Mouse (Mus musculus) right cerebral cortex, postnatal 14 days (tissue): Measurements from ENCODE around the gene Hivep3.

ENCODE experiments used
- DNase-seq: peaks from one replicate; pipeline ENCODE4 v3.0.0; 2022

Gene Hivep3

GRCm38 (mm10) chr4:120063353-120064124 lies 330.0 kb downstream of the Hivep3 start:
- no peak for DNase-seq

DNA sequence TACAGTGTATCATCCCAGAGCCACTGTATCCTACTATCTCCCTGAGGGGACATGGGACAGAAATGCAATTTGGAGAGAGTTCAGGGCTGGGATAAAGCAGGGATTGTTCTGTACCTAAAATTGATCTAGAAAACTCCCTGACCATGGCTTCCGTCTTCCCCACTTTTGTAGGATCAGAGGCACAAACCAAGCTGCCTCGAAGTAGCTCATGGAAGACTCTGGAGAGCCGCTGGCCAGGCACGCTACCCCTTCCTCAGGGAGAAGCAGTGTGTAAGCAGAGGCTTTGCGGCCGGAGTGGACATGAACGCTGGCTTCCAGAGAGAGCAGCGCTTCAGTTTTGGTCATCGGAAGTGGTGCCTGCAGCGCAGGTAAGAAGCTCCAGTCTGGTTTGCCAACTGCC lies 331.1 kb downstream of the Hivep3 start, which contains the start of gene AL607142.1:
AL607142.1 (plus strand) TSS at position 301 of the 400 bp plus-strand sequence.
- DNase-seq, result no peak

DNA sequence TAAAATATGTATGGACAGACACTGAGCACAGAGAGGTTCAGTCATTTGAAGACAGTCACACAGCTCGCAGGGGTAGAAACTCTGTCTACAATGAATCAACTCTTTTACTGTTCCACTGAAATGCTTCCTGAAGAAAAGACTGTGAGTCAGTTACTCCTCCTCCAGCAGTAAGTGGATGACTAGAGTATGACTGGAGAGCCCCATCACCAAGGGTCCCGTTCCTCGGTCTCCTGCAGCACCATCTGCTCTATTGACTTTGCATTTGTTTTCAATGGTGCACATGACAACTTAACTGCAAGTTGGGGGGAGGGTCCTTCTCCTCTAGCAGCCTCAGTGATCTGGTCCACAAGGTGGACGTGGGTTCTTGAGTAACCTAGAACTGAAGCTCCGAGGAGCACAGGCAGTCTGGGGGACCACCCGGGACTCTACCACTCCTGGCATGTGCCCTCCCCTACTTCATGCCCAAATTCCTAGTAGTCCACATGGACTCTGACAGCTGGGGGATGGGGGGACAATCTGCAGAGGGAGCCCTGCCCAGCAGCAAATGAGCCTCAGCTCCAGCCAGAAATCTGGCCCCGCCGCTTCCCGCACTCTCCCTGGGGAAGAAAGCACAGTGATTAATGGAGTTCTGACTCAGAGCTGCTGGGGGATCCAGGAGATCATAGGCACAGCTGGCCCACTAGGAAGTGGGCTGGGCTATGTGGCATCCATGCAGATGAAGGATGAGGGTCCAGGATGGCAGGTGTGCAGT lies 333.4 kb downstream of the Hivep3 start:
- no peak for DNase-seq

DNA sequence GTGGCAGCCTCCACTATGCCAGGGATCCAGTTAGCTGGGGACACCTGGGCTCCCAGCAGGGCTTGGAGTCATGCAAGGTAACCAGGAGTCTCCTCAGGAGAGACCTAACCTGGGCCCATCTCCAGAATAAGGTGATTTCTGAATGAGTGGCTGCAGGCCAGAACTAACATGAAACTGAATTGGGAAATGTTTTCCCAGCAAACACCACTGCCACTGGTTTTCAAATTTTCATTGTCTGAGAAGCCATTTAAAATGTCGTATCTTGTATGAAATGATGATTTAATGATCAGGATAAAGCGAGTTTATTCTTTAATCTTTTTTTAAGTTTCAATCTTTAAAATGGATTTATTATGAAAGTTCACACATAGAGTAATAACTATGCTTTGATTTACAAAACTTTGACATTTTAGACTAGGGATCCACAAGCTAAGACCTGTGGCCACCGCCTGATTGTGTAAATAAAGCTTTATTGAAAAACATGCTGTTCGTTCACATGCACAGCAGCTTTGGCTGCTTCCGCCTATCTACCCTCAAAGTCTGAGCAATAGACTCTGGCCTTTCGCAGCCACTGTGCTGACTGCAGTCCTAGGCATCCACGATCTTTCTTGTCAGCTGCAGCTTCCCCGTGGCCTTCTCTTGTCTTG lies 334.1 kb downstream of the Hivep3 start:
- DNase-seq, result no peak

DNA sequence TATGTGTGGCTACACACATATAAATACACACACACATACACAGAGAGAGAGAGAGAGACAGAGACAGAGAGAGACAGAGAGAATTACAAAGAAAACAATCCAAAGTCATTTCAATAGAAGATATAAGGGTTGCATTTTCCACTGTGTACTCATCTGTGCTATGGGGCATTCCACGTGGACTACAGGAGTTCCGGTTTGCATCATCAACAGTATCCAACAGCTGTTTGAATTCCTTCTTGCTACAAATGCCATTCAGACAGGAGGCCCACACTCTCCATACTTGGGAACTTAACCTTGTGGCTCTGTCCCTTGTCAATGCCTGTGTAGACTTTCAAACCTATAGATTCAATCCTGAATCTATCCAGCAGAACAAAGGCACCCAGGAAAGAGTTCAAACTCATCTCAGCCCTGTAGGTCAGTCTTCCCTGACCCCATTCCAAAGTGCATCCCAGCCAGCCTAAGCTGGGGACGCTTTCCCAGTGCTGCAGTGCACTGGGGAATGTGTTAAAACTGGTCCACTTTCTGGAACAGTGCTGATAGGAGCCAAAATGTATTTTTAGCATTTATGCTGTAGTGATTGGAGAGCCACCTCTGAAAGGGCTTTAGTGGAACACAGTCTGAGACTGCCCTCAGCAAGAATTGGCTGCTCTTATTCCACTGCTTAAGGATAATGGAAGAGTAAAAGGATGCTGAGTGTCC lies 335.4 kb downstream of the Hivep3 start:
- DNase-seq, result no peak

DNA sequence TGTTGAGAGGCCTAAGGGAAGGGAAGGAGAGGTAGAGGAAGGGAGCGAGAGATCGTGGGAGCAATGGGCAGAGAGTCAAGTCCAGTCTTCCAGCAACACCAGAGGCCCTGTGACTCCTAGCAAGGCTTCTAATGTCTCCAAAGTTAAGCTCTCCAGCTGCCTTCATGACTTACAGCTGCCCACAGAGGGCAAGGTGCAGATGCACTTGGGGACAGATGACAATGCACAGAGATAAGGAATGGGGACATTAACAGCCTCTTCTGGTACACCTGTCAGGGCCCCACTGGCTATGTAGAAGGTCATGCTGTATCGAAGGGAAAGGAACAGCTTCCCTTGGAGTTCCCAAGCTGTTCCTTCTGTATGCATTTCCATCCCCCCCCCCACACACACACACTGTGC lies 336.0 kb downstream of the Hivep3 start:
- DNase-seq, result no peak

DNA sequence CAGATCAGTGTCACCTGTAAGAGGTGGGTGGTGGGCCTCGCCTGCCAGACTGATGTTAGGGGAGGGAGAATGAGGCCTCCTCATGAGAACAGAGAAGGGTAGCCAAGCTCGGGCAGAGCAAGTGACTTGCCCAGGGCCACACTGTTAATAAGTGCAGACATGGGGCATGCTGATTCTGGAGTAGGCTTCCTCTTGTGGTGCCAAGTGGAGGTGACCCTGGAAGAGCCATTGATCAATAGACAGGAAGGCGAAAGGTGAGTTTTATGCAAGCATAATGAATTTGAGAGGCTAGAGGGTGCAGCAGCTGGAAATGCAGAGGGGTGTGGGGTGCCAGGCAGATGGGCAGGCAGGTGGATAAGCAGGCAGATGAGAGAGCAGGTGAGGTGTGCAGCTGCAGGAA lies 337.8 kb downstream of the Hivep3 start:
- DNase-seq, result no peak

GRCm38 (mm10) chr4:120071842-120072507 lies 338.4 kb downstream of the Hivep3 start:
- DNase-seq, result no peak

DNA sequence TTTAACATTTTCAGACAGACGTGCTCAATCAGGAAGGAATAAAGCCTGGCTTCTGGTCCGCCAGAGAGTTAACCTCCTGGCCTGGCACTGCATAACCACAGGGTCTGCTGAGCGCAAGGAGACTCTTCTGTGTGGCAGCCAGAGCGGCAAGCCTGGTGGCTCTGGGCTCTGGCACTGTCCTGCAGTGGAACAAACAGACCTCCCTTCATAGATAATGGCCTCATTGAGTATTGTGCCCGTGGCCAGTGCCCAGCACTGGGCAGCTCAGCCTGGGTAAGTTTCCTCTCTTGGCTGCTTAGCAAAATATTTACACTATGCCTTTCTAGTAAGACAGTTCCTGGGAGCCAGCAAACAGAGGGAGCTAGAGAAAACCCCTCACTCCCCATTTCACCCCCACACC lies 340.5 kb downstream of the Hivep3 start:
- DNase-seq, result no peak

- DNase-seq, result no peak
These were observed 343.7 kb downstream of the Hivep3 start for GRCm38 (mm10) chr4:120077322-120077721.

- DNase-seq, result no peak
These were observed 348.9 kb downstream of the Hivep3 start for GRCm38 (mm10) chr4:120082527-120082926.

- no peak for DNase-seq
These were observed 350.1 kb downstream of the Hivep3 start for GRCm38 (mm10) chr4:120083700-120084099.

- no peak for DNase-seq
These were observed 356.0 kb downstream of the Hivep3 start for GRCm38 (mm10) chr4:120089536-120089935.

- no peak for DNase-seq
These were observed 358.6 kb downstream of the Hivep3 start for GRCm38 (mm10) chr4:120091997-120092783.

DNA sequence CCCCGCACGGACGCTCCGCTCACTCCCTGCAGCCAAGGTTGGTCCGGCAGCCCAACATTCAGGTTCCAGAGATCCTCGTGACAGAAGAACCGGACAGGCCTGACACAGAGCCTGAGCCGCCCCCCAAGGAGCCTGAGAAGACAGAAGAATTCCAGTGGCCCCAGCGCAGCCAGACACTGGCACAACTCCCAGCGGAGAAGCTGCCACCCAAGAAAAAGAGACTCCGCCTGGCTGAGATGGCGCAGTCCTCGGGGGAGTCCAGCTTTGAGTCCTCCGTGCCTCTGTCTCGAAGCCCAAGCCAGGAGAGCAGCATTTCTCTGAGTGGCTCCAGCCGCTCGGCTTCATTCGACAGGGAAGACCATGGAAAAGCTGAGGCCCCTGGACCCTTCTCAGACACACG lies 363.4 kb downstream of the Hivep3 start:
- no peak for DNase-seq

GRCm38 (mm10) chr4:120101186-120101585 lies 367.6 kb downstream of the Hivep3 start:
- peak; percentile 4 for DNase-seq

DNA sequence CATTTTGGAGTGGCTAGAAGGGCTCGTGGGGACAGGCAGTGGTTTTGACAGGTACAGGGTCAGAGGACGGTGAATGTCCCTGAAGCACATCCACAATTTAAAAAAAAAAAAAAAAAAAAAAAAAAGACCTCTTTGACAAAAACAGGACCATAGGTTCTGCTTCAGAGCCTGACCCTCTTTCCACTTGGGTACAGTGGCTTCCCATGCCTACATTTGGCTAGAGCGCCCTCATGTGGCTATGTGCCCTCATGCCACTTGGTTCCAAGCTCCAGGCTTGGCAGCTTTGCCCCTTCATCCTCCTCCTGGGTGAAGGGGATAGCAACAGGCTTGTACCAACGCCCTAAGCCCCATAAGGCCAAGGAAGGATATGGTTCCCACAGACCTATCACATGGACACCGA lies 371.0 kb downstream of the Hivep3 start:
- peak; percentile 79 for DNase-seq

- DNase-seq, result no peak
These were observed 372.8 kb downstream of the Hivep3 start for GRCm38 (mm10) chr4:120106362-120106761.

- no peak for DNase-seq
These were observed 374.2 kb downstream of the Hivep3 start for GRCm38 (mm10) chr4:120107787-120108186.

DNA sequence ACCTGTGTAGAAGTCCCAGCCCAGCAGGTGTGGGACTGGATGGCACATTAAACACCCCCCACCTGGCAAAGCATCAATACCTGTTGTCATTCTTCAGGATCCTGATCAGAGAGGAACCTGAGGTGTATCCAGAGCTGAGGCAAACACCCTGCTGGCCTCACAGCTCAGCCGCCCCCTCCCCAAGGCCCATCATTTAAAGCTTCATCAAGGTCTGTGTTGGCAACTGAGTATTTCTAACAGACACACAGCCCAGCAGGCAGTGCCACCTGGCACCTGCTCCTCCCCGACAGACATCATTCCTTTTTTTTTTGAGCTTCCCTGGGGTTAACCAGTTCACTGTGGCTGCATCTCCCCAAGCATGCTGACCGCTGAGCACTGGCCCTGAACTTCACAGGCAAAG lies 381.9 kb downstream of the Hivep3 start:
- no peak for DNase-seq

- DNase-seq, result no peak
These were observed 382.7 kb downstream of the Hivep3 start for GRCm38 (mm10) chr4:120116312-120116711.

DNA sequence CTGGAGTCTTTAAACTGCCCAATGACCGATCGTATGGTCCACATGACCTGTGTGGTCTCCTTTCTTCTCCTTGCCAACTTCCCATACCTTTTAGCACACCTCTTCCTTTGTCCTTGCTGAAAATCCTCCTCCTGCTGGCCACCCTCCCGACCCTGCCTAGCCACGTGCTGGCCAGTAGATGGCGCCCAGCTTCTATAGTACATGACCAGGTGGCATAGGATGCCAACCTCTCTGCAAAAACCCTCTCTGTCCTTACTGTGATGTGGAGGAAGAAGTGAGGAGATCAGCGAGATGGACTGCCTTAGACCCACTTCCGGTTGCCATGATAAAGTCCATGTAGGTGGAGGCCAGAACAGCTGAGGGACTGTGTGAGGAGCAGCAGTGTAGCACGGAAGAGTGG lies 386.7 kb downstream of the Hivep3 start:
- DNase-seq, result peak; percentile 53
